Mouse (Mus musculus): Measurements from ENCODE around the gene Tnnt1. TPM values are rescaled to one million over a fixed set of nuclear protein-coding genes. Genes with fewer than 3 reads are reported as not detected.

The Tnnt1 gene
- polyA plus RNA-seq, 1 experiment from 2014 or later = 6.3 TPM

DNA sequence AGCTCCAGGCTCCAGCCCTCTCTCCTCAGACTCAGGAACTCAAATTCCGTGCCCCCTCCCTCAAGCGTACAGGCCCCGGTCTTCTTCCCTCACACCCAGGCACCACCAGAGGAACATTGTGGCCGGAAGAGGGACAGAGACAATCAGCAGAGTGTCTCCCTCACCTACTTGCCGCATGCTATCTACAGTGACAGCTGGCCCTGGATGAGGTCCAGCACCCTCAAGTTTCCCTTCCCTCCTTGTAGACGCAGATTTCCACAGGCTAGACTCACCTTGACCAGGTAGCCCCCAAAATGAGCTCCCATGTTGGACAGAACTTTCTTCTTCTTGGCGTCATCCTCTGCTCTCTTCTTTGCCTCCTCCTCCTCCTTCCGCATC lies 7.5 kb downstream of the Tnnt1 start:
- WGBS = 76% methylated on average over 8 of the region's 8 CpGs
- TF ChIP-seq CTCF (IDR thresholded peaks at IDR 0.05; ENCODE audit: low read depth) = no peak
- Histone ChIP-seq H3K9ac (no peak overlapping the region), H3K4me3 (ENCODE audit: low read depth, low read length) (no peak overlapping the region), H3K27me3 (ENCODE audit: insufficient read depth, low read length) (no peaks in the 10 kb centered on the region), H3K9me3 (ENCODE audit: low read depth, low read length) (no peaks in the 10 kb centered on the region), H3K27ac (ENCODE audit: low read depth) (no peak overlapping the region), H3K4me2 (no peak overlapping the region), H3K36me3 (ENCODE audit: insufficient read depth) (no peaks in the 10 kb centered on the region), H3K4me1 (ENCODE audit: insufficient read depth) (no peaks in the 10 kb centered on the region; the same call in 1 of the 2 replicates)
- DNase-seq (no peak), ATAC-seq (ENCODE audit: insufficient read depth) (no peak)

DNA sequence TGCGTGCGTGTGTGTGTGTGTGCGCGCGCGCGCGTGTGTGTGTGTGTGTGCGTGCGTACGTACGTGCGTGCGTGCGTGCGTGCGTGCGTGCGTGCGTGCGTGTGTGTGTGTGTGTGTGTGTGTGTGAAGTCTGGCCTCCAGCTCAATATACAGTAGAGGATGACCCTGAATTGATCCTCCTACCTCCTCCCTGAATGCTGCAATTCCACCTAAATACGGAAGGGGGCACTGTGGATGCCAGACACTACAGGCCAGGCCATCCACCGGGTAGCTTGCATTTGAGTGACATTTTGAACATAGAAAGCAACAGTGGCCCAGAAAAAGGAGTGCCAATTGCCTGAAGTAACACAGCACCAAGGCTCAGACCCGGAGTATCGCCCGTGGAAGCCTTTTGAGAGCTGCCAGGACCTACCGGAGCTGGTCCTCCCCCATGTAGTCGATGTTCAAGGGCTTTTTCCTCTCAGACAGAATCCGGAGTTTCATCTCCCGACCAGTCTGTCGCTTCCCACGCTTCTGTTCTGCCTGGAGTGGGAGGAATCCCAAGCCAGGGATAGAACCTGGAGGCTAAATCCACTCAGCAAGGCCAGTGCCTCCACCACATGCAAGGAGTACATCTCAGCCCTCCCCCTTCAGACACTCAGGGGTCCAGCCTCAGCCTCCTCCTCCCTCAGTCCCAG lies 8.0 kb downstream of the Tnnt1 start:
- H3K27ac ChIP-seq (ENCODE audit: low read depth) = no peak overlapping the region

DNA sequence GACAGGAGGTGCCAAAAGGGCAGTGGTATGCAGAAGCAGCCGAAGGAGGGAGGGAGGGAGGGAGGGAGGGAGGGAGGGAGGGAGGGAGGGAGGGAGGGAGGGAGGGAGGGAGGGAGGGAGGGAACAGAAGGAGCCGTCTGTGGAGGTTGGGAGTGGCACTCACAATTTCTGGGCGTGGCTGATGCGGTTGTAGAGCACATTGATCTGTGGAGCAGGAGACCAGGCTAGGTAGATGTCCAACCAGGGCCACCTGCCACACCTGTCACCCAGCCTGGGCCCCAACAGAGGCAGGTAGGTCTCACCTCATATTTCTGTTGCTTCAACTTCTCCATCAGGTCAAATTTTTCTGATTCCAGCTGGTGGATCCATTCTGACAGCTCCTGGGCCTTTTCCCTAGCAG lies 9.0 kb downstream of the Tnnt1 start:
- DNase-seq (no peak), ATAC-seq (ENCODE audit: insufficient read depth) (no peak)

More for the DNA sequence above, 8.0 kb downstream of the Tnnt1 start:
- Histone ChIP-seq H3K36me3 (ENCODE audit: insufficient read depth) (no peaks in the 10 kb centered on the region), H3K27me3 (ENCODE audit: insufficient read depth, low read length) (no peaks in the 10 kb centered on the region), H3K9me3 (ENCODE audit: low read depth, low read length) (no peaks in the 10 kb centered on the region), H3K4me2 (no peak overlapping the region), H3K4me3 (ENCODE audit: low read depth, low read length) (no peak overlapping the region), H3K4me1 (ENCODE audit: insufficient read depth) (no peaks in the 10 kb centered on the region; the same call in 1 of the 2 replicates), H3K9ac (no peak overlapping the region)
- ATAC-seq (ENCODE audit: insufficient read depth) (no peak), DNase-seq (no peak)
- WGBS = 73% methylated on average over 22 of the region's 32 CpGs
- TF ChIP-seq CTCF (IDR thresholded peaks at IDR 0.05; ENCODE audit: low read depth) = peak; percentile 60

DNA sequence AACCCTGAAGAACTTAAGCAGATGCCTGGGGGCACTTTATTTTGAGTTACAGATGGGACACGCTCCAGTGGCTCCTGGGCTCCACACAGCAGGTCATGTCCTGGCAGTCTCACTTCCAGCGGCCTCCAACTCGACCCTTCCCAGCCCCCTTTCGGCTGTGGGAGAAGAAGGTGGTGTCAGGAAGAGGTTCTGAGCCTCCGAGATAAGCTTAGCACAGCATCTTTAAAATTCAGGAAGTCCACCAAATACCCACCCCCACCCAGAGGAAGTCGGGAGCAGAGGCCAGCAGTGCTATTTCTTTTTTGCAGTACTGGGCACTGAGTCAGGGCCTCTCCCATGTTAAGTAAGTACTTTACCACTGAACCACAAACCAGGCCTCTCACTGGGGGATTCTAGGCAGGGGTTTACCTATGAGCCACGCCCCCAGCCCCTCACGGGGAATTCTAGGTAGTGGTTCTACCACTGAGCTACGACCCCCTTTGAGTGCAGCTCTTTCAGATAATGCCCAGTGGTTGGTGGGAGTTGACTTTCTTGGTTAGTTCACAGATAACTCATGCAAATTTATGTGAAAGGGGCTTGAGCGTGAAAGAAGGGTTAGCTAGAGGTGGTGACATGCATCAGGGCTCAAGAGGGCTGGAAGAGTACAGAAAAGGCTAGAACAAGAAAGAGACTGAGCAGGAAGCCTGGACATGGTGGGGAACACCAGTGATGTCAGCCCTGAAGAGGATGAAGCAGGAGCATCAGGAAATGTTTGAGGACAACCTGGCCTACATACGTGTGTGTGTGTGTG lies 11.3 kb downstream of the Tnnt1 start:
- no peak overlapping the region for H3K27ac ChIP-seq (ENCODE audit: low read depth)
- 54% methylated on average over 11 of the region's 11 CpGs for WGBS
- H3K9ac ChIP-seq = no peak overlapping the region

More for the DNA sequence above, 9.0 kb downstream of the Tnnt1 start:
- Histone ChIP-seq H3K9ac (no peak overlapping the region), H3K9me3 (ENCODE audit: low read depth, low read length) (no peaks in the 10 kb centered on the region), H3K4me2 (no peak overlapping the region), H3K36me3 (ENCODE audit: insufficient read depth) (no peaks in the 10 kb centered on the region), H3K27ac (ENCODE audit: low read depth) (no peak overlapping the region), H3K4me3 (ENCODE audit: low read depth, low read length) (no peak overlapping the region), H3K4me1 (ENCODE audit: insufficient read depth) (no peaks in the 10 kb centered on the region; the same call in 1 of the 2 replicates), H3K27me3 (ENCODE audit: insufficient read depth, low read length) (no peaks in the 10 kb centered on the region)
- no peak for TF ChIP-seq CTCF (IDR thresholded peaks at IDR 0.05; ENCODE audit: low read depth)
- WGBS = 59% methylated on average over 3 of the region's 4 CpGs

DNA sequence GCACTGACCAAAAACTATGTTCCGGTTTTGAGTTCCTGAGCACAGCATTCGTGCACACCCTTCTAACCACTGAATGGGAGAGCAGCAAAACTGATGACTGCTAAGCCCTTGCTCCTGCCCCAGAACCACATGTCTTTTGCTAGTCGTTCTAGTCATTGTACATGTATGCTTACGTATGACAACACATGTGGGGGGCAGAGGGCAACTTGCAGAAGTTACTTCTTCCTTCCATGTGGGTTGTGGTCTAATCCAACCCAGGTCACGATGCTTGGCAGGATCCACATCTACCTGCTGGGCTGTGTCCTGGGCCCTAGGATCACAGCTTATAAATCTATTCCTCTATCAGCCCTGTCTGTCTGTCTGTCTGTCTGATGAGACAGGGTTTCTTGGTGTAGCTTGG lies 12.3 kb downstream of the Tnnt1 start:
- DNase-seq (no peak), ATAC-seq (ENCODE audit: insufficient read depth) (no peak)
- 82% methylated on average over 5 of the region's 5 CpGs for WGBS
- Histone ChIP-seq H3K27ac (ENCODE audit: low read depth) (no peak overlapping the region), H3K36me3 (ENCODE audit: insufficient read depth) (no peaks in the 10 kb centered on the region), H3K27me3 (ENCODE audit: insufficient read depth, low read length) (no peaks in the 10 kb centered on the region), H3K4me3 (ENCODE audit: low read depth, low read length) (no peak overlapping the region), H3K9ac (no peak overlapping the region), H3K9me3 (ENCODE audit: low read depth, low read length) (no peaks in the 10 kb centered on the region), H3K4me2 (no peak overlapping the region), H3K4me1 (ENCODE audit: insufficient read depth) (peaks cover 7% of the 10 kb centered on the region; the same call in 1 of the 2 replicates)
- TF ChIP-seq CTCF (IDR thresholded peaks at IDR 0.05; ENCODE audit: low read depth) = no peak

More for the DNA sequence above, 11.3 kb downstream of the Tnnt1 start:
- ATAC-seq (ENCODE audit: insufficient read depth) = no peak
- H3K4me1 ChIP-seq (ENCODE audit: insufficient read depth) = peaks cover 5% of the 10 kb centered on the region; the same call in 1 of the 2 replicates
- no peaks in the 10 kb centered on the region for H3K36me3 ChIP-seq (ENCODE audit: insufficient read depth)
- no peak for TF ChIP-seq CTCF (IDR thresholded peaks at IDR 0.05; ENCODE audit: low read depth)
- no peak for DNase-seq
- H3K4me3 ChIP-seq (ENCODE audit: low read depth, low read length) = no peak overlapping the region
- H3K9me3 ChIP-seq (ENCODE audit: low read depth, low read length) = no peaks in the 10 kb centered on the region
- H3K27me3 ChIP-seq (ENCODE audit: insufficient read depth, low read length) = no peaks in the 10 kb centered on the region
- no peak overlapping the region for H3K4me2 ChIP-seq

DNA sequence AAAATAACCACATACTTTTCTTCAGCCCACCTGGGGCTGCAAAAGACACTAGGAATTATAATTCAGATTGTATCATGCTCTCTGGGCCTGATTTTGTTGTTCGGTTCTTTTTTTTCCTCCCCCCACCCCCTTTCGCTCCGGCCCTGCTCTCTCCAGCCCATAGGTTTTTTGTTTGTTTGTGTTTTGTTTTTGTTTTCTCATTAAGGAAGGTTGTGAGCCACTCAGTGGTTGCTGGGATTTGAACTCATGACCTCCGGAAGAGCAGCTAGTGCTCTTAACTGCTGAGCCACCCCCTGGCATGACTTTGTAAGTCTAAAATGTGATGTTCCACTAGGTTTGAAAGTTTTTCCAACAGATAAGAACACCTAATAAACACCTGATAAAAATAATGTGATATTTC lies 13.1 kb downstream of the Tnnt1 start:
- TF ChIP-seq CTCF (IDR thresholded peaks at IDR 0.05; ENCODE audit: low read depth) = no peak
- ATAC-seq (ENCODE audit: insufficient read depth) (no peak), DNase-seq (no peak)
- Histone ChIP-seq H3K9me3 (ENCODE audit: low read depth, low read length) (no peaks in the 10 kb centered on the region), H3K4me2 (peak overlapping the region; percentile 80; the same call in 1 of the 2 replicates), H3K4me1 (ENCODE audit: insufficient read depth) (peaks cover 12% of the 10 kb centered on the region), H3K9ac (no peak overlapping the region), H3K4me3 (ENCODE audit: low read depth, low read length) (no peak overlapping the region), H3K27me3 (ENCODE audit: insufficient read depth, low read length) (no peaks in the 10 kb centered on the region), H3K36me3 (ENCODE audit: insufficient read depth) (no peaks in the 10 kb centered on the region), H3K27ac (ENCODE audit: low read depth) (no peak overlapping the region)
- WGBS = 78% methylated on average over 4 of the region's 4 CpGs

Measured in lung, embryonic 14.5 days (tissue).